Mouse (Mus musculus): Measurements from ENCODE around the gene Efcab11. TPM values are rescaled to one million over a fixed set of nuclear protein-coding genes. Genes with fewer than 3 reads are reported as not detected.

Gene Efcab11
- total RNA-seq, 1 experiment from 2014 or later, result 6.7 TPM

GRCm38 (mm10) chr12:99885282-99885901 is 1.2 kb upstream of the Efcab11 start:
- ATAC-seq (replicated peaks; ENCODE audit: insufficient number of reproducible peaks, low FRiP score, low TSS enrichment, poor library complexity, severe bottlenecking), result no peak

- no peak for ATAC-seq (replicated peaks; ENCODE audit: insufficient number of reproducible peaks, low FRiP score, low TSS enrichment, poor library complexity, severe bottlenecking)
These were observed 530 bp downstream of the Efcab11 start for GRCm38 (mm10) chr12:99883713-99884105.

GRCm38 (mm10) chr12:99883000-99883712 is 1.1 kb downstream of the Efcab11 start:
- ATAC-seq (replicated peaks; ENCODE audit: insufficient number of reproducible peaks, low FRiP score, low TSS enrichment, poor library complexity, severe bottlenecking), result peak; percentile 95

GRCm38 (mm10) chr12:99874609-99875008 is 9.6 kb downstream of the Efcab11 start:
- ATAC-seq (replicated peaks; ENCODE audit: insufficient number of reproducible peaks, low FRiP score, low TSS enrichment, poor library complexity, severe bottlenecking), result peak; percentile 84

GRCm38 (mm10) chr12:99873443-99873842 is 10.8 kb downstream of the Efcab11 start:
- ATAC-seq (replicated peaks; ENCODE audit: insufficient number of reproducible peaks, low FRiP score, low TSS enrichment, poor library complexity, severe bottlenecking), result no peak

DNA sequence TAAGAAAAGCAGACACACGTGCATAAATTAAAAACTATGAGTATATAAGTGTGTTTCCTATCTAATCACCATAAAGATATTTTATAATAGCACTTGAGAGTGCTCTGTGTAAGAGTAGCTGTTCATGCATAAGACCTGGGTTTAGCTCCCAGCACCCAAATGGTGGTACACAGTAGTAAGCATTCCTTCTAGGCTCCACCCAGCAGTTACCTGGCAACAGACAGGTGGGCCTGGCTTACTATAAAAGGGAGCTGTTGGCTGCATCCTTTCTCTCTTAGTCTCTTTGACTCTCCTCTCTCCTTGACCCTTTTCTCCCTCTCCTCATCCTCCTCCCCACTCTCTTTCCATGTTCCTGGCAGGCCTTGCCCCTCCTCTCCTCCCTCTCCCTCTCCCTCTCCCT is 15.4 kb downstream of the Efcab11 start:
- no peak for ATAC-seq (replicated peaks; ENCODE audit: insufficient number of reproducible peaks, low FRiP score, low TSS enrichment, poor library complexity, severe bottlenecking)

DNA sequence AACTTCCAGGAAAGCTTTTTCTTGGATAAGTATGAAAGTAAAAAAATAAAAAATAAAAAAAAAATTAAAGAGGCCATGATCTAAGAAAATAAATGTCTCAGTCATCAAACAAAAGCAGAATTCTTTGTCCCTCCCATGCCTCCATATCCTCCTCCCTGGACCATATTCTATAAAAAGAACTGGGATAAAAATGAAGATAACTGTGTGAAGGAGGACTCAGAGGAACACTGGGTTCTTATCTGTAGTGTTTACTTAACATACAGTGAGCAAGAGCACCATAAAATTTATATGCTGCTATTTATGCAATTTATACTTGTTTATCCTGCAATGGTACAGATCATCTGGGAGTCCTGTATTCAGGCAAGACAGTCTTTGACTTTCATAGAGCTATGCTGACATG is 19.6 kb downstream of the Efcab11 start:
- no peak for ATAC-seq (replicated peaks; ENCODE audit: insufficient number of reproducible peaks, low FRiP score, low TSS enrichment, poor library complexity, severe bottlenecking)

DNA sequence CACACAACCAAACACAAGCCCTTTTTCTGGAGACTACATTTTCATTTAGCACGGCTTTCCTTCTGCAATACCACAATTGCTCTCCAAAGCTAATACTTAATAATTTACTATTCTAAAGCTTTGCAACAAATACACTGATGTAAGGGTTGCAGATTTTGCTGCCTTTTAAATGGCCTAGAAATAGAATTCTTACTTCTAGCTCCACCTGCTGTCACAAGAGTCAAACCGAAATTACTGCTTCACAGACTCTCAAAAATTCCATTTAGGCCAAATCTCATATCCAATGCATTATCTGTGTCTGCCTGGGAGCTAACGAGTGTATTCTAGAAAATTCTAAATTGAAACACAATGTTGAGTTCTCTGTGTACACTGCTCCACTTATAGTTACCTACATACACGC is 23.3 kb downstream of the Efcab11 start:
- no peak for ATAC-seq (replicated peaks; ENCODE audit: insufficient number of reproducible peaks, low FRiP score, low TSS enrichment, poor library complexity, severe bottlenecking)

GRCm38 (mm10) chr12:99859391-99860100 is 24.7 kb downstream of the Efcab11 start:
- no peak for ATAC-seq (replicated peaks; ENCODE audit: insufficient number of reproducible peaks, low FRiP score, low TSS enrichment, poor library complexity, severe bottlenecking)

- ATAC-seq (replicated peaks; ENCODE audit: insufficient number of reproducible peaks, low FRiP score, low TSS enrichment, poor library complexity, severe bottlenecking), result no peak
These were observed 25.6 kb downstream of the Efcab11 start for GRCm38 (mm10) chr12:99858664-99859063.

DNA sequence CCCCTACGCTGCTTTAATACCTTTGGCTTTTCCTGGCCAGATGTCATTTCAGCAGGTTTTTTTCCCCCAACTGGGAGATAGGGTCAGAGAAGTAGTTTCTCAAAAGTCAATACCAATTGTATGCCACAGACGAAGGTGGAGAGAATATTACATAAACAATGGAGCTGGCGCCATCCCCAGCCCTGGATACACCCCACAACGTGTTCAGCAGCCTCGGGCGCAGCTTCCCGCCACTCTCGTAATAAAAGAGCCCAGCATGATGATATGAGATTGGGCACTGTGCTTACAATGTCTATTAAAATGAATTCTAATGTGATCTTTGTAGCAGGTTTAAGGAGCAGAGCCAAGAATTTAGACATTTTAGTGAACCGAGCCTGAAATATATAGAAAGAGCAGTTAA is 28.2 kb downstream of the Efcab11 start:
- no peak for ATAC-seq (replicated peaks; ENCODE audit: insufficient number of reproducible peaks, low FRiP score, low TSS enrichment, poor library complexity, severe bottlenecking)

DNA sequence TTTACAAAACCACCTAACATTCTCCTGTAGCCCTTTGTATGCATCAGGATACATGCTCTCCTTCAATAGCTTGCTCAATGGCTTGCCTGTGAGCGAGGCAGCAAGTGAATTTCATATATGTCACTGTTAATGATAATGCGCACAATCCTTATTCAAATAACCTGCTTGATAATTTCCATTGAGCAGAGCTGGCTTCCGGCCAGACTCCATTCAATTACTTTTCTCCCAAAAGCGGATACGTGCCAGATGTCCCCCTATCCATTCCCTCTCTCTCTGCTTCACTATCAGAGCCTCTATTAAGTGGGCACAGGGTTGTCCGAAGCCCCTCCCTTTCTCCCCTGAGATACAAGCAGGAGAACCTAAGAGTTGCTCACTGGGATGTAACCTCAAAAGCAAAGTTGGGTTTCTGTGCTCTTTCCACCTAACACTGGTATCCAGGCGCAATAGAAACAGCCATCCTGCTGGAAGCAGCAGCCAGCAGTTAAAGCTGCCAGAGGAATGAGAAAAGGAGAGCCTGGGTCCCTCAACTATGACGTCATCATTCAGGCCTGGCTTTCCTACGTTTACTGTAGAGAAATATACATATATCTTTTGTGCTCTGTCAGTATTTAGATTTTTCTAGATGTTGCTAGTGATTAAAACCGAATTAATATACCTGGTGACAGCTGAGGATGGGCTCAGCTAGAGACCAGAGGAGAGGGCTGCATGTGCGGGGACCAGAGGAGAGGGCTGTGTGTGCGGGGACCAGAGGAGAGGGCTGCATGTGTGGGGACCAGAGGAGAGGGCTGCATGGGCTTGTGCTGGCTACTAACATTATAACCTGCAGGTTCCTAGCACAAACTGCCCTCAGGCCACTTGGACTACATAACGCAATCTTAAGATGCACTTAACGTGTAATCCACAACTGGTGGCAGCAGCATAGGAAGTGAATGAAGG is 30.6 kb downstream of the Efcab11 start:
- no peak for ATAC-seq (replicated peaks; ENCODE audit: insufficient number of reproducible peaks, low FRiP score, low TSS enrichment, poor library complexity, severe bottlenecking)

- ATAC-seq (replicated peaks; ENCODE audit: insufficient number of reproducible peaks, low FRiP score, low TSS enrichment, poor library complexity, severe bottlenecking), result no peak
These were observed 34.2 kb downstream of the Efcab11 start for GRCm38 (mm10) chr12:99849996-99850395.

GRCm38 (mm10) chr12:99844951-99845350 is 39.3 kb downstream of the Efcab11 start:
- no peak for ATAC-seq (replicated peaks; ENCODE audit: insufficient number of reproducible peaks, low FRiP score, low TSS enrichment, poor library complexity, severe bottlenecking)

- 0 out of 2 replicates have a peak, but pooled peaks have one; percentile 9 for ATAC-seq (replicated peaks; ENCODE audit: insufficient number of reproducible peaks, low FRiP score, low TSS enrichment, poor library complexity, severe bottlenecking)
These were observed 45.5 kb downstream of the Efcab11 start for GRCm38 (mm10) chr12:99838703-99839102.

- no peak for ATAC-seq (replicated peaks; ENCODE audit: insufficient number of reproducible peaks, low FRiP score, low TSS enrichment, poor library complexity, severe bottlenecking)
These were observed 46.1 kb downstream of the Efcab11 start for GRCm38 (mm10) chr12:99838109-99838508.

GRCm38 (mm10) chr12:99837528-99837927 is 46.7 kb downstream of the Efcab11 start:
- ATAC-seq (replicated peaks; ENCODE audit: insufficient number of reproducible peaks, low FRiP score, low TSS enrichment, poor library complexity, severe bottlenecking), result no peak

DNA sequence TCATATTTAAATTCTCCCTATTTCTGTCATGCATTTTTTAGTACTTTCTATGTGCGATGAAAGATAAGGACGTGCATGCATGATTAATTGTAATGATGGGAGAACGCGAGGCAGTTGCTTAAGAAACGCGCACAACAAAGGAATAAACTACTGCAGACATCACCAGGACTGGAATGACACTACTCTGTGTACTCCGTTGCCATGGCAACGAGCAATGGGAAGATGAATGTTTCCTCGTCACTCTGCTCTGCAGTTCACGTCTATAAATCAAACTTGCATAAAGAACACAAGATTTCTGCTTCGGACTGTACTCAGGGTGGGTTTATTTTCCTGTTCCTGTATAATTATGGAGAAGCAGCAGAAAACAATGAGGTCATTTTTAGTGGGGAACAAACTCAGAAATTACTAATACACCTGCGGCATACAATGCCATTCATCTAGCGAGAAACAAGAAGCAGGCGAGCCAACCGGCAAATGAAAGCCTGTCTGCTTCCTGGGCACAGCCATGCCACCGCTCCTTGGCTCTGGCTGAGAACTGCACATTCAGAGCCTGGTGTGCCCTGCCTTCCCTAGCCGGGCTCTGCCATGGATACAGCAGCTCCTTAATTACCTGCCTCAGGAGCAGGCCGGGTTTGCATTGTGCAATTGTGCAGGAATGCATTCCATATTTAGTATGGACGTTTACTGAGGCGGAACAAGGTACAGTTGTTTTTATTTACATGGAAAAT is 47.7 kb downstream of the Efcab11 start:
- ATAC-seq (replicated peaks; ENCODE audit: insufficient number of reproducible peaks, low FRiP score, low TSS enrichment, poor library complexity, severe bottlenecking), result peak; percentile 40; the same call in 1 of the 2 replicates
